Mouse (Mus musculus): ENCODE data around the gene Dcaf6.

The Dcaf6 gene

GRCm38 (mm10) chr1:165322934-165323333 is 137.3 kb downstream of the Dcaf6 start:
- in situ Hi-C loops (cut with MboI, MseI), result no loop called here

DNA sequence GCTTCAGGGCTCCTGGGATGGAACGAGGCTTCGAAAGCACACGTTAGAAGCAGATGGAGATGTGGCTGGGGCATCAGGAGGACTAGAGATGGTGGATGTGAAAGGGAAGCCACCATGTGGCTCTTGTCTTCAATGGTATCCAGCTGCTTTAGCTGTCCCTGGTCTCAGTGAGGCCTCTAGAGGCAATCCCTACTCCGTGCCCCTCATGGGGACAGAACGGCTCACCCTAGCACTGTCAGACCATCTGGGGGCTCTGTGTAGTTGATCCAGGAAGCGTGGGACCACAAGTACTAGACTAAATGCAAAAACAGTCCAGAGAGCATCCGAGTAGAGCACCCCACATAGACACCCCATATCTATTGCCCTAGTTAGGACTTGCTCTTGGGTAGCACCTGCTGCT is 138.4 kb downstream of the Dcaf6 start:
- in situ Hi-C loops (cut with MboI, MseI), result no loop called here

- in situ Hi-C loops (cut with MboI, MseI), result no loop called here
These were observed 138.8 kb downstream of the Dcaf6 start for GRCm38 (mm10) chr1:165321393-165321861.

DNA sequence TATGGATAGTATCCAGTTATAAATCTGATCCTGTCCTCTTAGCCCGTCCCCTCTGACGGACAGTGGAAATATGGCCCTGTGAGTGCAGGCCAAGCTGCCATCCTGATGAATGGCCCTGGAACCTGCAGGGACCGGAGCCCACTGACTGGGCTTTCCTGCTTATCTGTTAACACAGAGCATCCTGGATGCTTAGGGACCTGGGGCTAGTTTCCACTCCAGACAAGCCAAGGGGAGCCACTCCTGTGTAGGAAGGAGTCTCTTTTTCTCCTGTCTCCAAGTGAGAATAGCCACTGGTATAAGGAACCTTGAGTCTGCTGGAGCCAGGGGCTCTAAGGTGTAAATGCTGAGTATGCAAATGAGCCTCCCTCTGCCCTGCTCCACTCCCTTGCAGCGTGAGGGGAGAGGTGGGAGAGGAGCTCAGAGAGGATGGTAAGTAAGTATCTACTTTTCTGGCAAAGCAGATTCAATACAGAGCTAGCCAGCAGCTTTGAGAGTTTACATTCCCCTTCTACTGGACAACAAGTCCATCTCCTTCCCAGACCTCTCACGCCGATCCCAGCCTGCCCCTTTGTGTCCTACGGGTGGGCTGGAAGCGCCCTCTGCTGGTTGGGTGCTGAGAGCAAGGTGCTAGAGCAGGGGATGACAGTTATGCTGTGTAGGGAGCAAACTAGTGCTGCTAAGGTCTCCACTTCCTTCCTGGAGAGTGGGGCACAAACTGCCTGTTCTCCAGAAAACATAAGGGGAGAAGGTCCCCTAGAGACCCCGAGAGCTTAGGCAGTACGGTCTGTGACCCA is 139.9 kb downstream of the Dcaf6 start:
- in situ Hi-C loops (cut with MboI, MseI), result no loop called here

GRCm38 (mm10) chr1:165316361-165316760 is 143.9 kb downstream of the Dcaf6 start:
- in situ Hi-C loops (cut with MboI, MseI), result no loop called here

- in situ Hi-C loops (cut with MboI, MseI), result no loop called here
These were observed 152.1 kb downstream of the Dcaf6 start for GRCm38 (mm10) chr1:165308180-165308579.

DNA sequence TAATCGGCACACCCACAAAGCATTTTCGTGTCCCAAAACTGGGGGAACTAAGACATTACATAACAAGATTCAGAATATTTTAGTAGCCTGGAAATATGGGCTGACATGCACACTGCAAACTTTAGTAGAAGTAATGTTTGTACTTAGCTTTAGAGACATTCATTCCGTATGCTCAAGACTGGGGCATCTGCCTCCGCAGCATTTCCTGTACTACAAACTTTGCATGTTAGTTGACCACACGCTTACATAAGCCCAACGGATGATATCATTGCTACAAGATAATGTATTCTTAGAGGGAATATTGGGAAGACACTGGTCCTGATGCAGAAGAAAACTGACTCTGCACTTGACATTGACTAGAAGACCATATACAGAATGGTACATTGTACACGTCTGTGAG is 155.9 kb downstream of the Dcaf6 start:
- in situ Hi-C loops (cut with MboI, MseI), result no loop called here

GRCm38 (mm10) chr1:165303209-165303608 is 157.1 kb downstream of the Dcaf6 start:
- in situ Hi-C loops (cut with MboI, MseI), result no loop called here

DNA sequence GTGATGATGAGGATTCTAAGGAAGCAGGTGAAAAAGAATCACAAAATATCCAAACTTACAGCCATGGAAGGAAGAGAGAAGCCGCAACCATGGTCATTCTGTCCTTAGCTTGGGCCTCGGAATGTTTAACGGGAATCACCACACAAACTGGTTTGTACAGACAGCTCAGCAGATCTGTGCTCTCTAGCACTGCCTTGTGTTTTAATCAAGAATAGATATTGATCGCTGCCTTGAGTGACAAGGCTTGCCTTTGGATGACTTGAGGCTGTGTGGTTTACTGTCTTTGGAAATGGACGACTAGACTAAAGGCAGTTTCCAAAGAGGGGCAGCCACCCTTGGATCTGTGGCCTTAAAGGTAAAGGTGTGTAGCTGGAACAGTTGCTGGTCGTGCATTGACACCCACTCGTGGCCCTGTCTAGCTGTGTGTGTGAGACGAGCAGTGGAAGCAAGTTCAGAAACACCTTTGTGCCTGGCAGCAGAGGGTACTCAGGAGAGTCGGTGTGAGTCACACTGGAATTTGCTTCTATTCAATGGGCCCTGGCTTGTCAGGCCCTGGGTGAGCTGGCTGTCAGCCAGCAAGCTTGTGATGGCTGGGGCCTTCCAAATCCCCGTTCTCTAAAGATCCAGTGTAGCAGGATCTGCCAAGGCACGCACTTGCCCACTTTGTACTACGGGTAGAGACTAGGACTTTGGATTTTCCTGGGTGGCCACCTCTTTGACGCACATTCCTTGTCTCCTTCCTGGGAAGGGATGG is 157.6 kb downstream of the Dcaf6 start:
- in situ Hi-C loops (cut with MboI, MseI), result no loop called here

GRCm38 (mm10) chr1:165301567-165301966 is 158.7 kb downstream of the Dcaf6 start:
- in situ Hi-C loops (cut with MboI, MseI), result no loop called here

DNA sequence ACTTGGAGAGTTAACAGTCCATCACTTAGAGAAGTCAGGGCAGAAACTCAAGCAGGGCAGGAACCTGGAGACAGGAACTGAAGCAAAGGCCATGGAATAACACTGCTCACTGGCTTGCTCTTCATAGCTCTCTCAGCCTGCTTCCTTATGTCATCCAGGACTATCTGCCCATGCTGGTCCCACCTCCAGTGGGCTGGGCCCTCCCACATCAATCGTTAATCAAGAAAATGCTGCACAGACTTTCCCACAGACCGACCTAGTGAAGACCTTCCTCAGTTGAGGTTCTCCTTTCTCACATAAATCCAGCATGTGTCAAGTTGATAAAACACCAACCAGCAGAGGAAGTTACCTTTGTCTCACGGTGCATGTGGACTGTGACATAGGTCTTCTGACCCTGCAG is 159.2 kb downstream of the Dcaf6 start:
- in situ Hi-C loops (cut with MboI, MseI), result no loop called here

DNA sequence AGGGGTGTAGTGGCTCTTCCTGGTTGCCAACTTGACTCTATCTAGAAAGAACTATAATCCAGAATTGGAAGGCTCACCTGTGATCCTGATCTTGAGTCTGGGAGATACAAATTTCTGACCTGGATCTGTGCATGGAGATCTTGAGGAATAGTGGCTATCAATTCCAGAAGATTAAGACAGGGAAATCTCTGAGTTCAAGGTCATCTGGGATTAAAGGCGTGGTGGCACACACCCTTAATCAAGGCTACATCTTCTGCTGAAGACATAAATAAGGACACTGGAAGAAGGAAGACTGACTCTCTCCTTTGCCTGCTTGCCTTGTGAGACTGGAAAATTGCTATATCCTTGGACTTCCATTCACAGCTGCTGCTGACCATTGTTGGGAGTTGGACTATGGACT is 164.8 kb downstream of the Dcaf6 start, which contains the start of gene Gpr161:
Gene Gpr161, plus strand, starts transcription at position 301 of the 400 bp plus-strand sequence.
- in situ Hi-C loops (cut with MboI, MseI), result no loop called here

DNA sequence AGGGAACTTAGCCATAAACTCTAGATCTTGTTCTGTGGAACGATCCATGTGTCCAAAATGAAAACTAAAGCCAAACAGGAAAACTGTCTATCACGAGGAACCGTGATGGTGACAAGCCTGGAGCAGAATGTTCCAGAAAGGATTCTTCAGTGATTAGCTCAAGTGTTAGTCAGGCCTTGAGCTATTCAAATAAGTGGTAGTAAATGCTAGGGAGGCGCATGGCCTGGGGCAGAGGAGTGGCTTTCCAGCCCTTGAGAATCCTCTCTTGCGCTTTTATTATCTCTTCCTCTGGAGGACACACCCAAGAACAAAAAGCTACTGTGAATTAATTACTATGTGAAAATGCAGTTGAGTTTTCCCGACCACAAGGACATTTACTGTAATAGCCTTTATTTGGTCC is 168.7 kb downstream of the Dcaf6 start:
- in situ Hi-C loops (cut with MboI, MseI), result no loop called here

GRCm38 (mm10) chr1:165289831-165290230 is 170.4 kb downstream of the Dcaf6 start:
- in situ Hi-C loops (cut with MboI, MseI), result no loop called here

- in situ Hi-C loops (cut with MboI, MseI), result no loop called here
These were observed 172.1 kb downstream of the Dcaf6 start for GRCm38 (mm10) chr1:165288165-165288564.

DNA sequence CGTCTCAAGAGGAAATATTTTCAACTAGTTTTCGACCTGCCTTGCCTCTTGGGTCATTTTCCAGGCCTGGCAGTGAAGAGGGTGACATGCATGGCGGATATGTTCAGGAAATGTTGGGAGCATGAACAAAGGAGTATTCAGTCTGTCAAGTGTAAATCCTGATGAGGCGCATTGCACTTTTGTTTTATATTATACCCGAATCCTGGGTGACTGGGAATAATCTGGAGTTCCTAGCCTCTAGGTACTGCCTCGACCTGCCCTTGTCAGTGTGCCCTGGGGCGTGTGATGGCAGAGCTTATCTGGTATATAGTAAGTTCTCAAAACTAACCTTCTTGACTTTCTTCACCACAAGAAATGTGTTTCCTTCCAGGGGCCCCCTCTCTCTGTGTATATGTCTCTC is 176.2 kb downstream of the Dcaf6 start:
- in situ Hi-C loops (cut with MboI, MseI), result no loop called here

DNA sequence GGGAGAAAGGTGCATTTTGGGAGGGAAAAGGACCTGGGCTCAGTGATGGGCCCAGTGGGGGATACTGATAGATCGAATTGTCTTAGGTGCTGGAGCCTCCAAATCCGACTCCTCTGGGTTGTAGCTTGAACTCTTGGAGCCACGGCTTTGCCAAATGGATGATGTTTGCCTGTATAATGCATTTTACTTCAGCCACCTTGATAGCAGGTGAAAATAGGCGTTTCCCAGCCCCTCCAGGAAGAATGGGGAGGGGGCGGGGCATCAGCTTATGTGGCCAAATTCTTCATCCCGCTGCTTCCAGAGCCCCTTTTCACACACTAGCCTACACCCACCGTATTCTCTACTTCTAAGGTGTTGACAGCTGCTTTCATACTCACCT is 177.3 kb downstream of the Dcaf6 start:
- in situ Hi-C loops (cut with MboI, MseI), result no loop called here

DNA sequence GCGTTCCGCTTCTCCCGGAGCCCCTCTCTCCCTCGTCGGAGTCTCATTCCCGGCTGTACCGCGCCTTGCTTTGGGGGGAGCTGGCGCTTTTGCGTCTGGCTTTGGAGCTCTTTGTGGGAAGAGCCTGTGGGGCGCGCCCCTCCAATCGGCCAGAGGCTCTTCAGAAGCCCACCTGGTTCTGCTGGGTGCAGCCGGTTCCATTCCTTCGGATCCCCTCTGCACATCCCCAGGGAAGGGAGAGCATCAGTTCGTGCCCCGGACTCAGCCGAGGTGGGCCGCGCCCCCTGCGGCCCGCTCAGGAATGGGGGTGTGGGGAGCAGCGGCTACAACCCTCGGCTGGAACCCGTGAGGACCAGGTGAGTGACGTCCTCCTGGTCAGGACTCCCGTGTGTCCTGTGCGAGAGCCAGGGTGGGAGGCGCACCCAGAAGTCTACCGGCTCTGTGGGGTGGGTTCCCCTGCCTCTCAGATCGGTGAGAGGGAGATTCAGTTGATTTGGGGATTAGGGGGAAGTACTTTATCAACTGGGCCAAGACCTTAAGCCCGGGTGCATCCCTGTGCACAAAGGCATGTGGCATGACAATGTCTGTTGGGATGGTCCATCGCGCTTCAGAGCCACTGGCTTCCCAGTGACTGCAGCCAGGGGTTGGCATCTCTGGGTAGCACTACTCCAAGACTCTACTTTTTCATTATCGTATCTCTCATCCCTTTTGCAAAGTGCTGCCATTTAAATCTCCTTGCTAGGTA is 177.9 kb downstream of the Dcaf6 start:
- in situ Hi-C loops (cut with MboI, MseI), result no loop called here

GRCm38 (mm10) chr1:165281351-165282221 is 178.7 kb downstream of the Dcaf6 start:
- in situ Hi-C loops (cut with MboI, MseI), result no loop called here

DNA sequence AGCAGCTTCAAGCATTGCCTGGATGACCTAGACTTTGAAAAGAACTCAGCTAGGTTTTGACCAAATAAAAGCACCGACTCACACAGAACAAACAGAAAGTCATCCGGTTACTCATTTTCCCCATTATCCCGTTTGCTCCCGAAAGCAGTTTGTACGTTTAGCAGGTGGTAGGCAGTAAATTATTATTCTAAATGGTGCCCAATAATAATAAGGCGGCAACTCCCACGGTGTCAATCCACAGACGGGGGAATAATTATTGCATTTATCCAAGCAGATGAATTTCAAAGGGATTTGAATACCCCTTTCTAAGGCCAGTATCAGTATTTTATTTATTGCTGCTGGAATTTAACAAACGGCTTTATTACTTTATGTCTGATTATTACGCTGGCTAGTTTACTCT is 179.5 kb downstream of the Dcaf6 start:
- in situ Hi-C loops (cut with MboI, MseI), result no loop called here
